Mouse (Mus musculus) right cerebral cortex, postnatal 36 days (tissue): Measurements from ENCODE around the gene 4833423E24Rik.

Experiments used
- DNase-seq, 2 experiments: peaks; one replicate each; pipeline ENCODE4 v3.0.0; 2022; ENCODE audit warnings: low spot score in 2 of 2, mixed read lengths in 1 of 2

Gene 4833423E24Rik

GRCm38 (mm10) chr2:85518879-85519278 is at the start of gene 4833423E24Rik:
TSS of gene 4833423E24Rik (minus strand) at chr2:85519024.
- DNase-seq: no peak

- DNase-seq: peak; percentile 6 to 15
Measured at GRCm38 (mm10) chr2:85561187-85561586, 42.4 kb upstream of the 4833423E24Rik start.

- DNase-seq: no peak
Measured at GRCm38 (mm10) chr2:85560226-85560625, 41.4 kb upstream of the 4833423E24Rik start.

DNA sequence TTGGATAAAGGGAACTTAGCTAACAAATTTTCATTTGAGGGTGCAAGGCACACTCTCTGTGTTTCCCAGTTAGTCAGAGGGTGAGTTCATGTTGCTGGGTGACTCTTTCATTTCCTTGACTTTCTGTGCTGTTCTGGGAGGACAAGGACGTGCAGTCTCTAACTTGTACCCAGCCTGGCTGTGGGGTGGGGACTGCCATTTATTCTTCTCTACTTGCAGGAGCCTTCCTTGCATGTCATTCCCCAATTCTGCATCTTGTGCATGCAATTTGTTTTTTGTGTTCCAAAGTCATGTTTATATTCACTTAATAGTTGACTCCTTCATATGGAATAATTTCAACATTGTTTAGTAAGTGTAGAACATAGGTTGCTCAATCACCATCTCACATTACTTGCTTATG is 36.0 kb upstream of the 4833423E24Rik start:
- no peak for DNase-seq

- DNase-seq: no peak
Measured at GRCm38 (mm10) chr2:85533934-85534333, 15.1 kb upstream of the 4833423E24Rik start.

GRCm38 (mm10) chr2:85532082-85532778 is 13.4 kb upstream of the 4833423E24Rik start:
- no peak for DNase-seq

DNA sequence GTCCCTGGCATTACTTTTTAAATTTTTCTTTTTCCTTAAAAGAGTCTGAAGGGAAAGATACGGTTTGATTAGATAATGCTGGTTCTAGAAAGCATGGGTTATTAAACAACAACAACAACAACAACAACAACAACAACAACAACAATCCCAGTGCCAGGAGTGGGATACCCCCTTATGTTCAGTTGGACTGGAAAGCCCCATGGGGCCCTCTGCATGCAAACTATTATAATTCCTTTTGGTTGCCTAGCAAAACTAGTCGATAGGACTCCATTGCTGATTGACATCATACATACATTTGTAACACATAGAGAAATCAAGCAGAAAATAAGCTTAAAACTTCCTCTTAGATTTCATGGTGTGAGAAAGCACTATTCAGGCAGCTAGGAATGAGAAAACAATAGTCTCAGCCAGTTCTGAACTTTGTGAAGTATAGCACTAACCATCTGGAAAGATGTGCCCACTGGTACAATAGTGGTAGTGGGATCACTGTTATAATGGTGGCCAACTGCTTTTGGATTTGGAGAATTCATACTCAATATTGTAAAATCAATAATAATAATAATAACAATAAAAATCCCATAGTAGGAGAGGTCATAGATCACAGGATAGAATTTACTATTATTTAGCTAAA is 4.2 kb upstream of the 4833423E24Rik start:
- DNase-seq: no peak

- DNase-seq: no peak
Measured at GRCm38 (mm10) chr2:85518292-85518691, 532 bp downstream of the 4833423E24Rik start.

DNA sequence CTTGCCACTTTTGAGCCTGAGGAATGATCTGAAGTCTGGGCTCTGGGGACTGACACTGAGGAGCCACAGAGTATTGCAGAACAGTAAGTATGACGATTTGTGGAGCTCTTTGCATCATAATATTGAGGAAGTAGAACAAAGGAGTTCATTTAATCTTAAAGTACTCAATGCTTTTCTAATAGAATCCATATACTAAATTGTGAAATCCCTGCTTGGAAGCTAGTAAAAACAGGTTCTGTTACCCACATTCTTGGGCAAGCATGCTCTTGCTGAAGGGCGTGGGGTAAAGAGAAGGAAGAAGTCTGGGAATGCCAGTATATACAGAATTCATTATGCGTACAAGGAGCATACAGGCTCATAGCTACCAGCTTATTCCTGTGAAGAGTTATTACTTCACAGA is 8.4 kb downstream of the 4833423E24Rik start:
- DNase-seq: no peak

DNA sequence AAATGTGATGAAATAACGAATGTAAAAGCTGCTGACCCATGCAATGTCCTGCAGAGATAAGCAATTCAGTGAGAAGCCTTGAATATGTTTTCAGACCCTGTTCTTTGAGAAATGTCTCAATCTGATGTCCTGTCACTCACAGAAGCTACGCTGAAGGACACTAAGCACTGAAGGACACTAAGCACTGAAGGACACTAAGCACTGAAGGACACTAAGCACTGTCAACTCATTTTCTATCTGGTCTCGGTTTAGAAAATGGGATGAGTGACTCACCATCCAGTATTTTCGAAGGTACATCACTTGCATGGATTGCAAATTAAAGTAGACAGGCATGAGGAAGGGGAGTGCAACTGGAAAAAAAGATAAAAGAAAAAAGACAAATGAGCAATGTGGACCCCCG is 28.4 kb downstream of the 4833423E24Rik start:
- no peak for DNase-seq

- DNase-seq: no peak
Measured at GRCm38 (mm10) chr2:85466801-85467325, 52.0 kb downstream of the 4833423E24Rik start.

GRCm38 (mm10) chr2:85443539-85443938 is 75.3 kb downstream of the 4833423E24Rik start, which contains the start of gene Olfr995:
TSS of gene Olfr995 (minus strand) at chr2:85443639.
- no peak for DNase-seq

GRCm38 (mm10) chr2:85442546-85442945 is 76.3 kb downstream of the 4833423E24Rik start:
- no peak for DNase-seq

GRCm38 (mm10) chr2:85436351-85436750 is 82.5 kb downstream of the 4833423E24Rik start, which contains the start of gene Olfr994:
TSS of gene Olfr994 (minus strand) at chr2:85436451.
- DNase-seq: no peak
